Mouse (Mus musculus) stomach, embryonic 16.5 days (tissue): ENCODE results near the gene Neurl1b. TPM values are rescaled to one million over a fixed set of nuclear protein-coding genes. Genes with fewer than 3 reads are reported as not detected.
A peak's percentile ranks its signal among the peaks of the same experiment; 100 is the strongest.

ENCODE experiments used
- ATAC-seq: fragments of 200-750 bp; cut with Nextera tagmentation; 2 replicates; pipeline ENCODE4 v1.8.0; 2017; ENCODE audit warnings: moderate number of reproducible peaks, moderate TSS enrichment; ENCODE audit not compliant: insufficient read depth, low FRiP score
- H3K27ac ChIP-seq: fragments of 300-500 bp; sonication (generic); 2 replicates; pipeline ENCODE4 v1.5.1; 2014; ENCODE audit warnings: low read length
- H3K27me3 ChIP-seq: fragments of 300-500 bp; sonication (generic); 2 replicates; pipeline ENCODE4 v1.6.1; 2014; ENCODE audit warnings: low read length, control low read depth, mixed read lengths; ENCODE audit not compliant: control insufficient read depth, insufficient read depth
- H3K36me3 ChIP-seq: fragments of 300-500 bp; sonication (generic); 2 replicates; pipeline ENCODE4 v1.6.1; 2014; ENCODE audit warnings: low read length; ENCODE audit not compliant: control insufficient read depth, insufficient read depth
- H3K4me1 ChIP-seq: fragments of 300-500 bp; sonication (generic); 2 replicates; pipeline ENCODE4 v1.6.1; 2014; ENCODE audit warnings: low read length, control low read depth, mixed read lengths; ENCODE audit not compliant: control insufficient read depth, insufficient read depth
- H3K4me2 ChIP-seq: fragments of 300-500 bp; sonication (generic); 2 replicates; pipeline ENCODE4 v1.6.1; 2014; ENCODE audit warnings: low read depth, low read length, mixed read lengths
- H3K4me3 ChIP-seq: fragments of 300-500 bp; sonication (generic); replicated peaks from 2 replicates; pipeline ENCODE4 v1.5.1; 2014; ENCODE audit warnings: mild to moderate bottlenecking, low read length
- H3K9ac ChIP-seq: fragments of 300-500 bp; sonication (generic); 2 replicates; pipeline ENCODE4 v1.6.1; 2014; ENCODE audit warnings: low read length
- H3K9me3 ChIP-seq: fragments of 300-500 bp; sonication (generic); replicated peaks from 2 replicates; pipeline ENCODE4 v1.6.1; 2016; ENCODE audit warnings: low read length, control low read depth; ENCODE audit not compliant: control insufficient read depth
- WGBS: fragments of 180-500 bp; shearing (Covaris S2); extraction: QIAGEN DNeasy Blood & Tissue Kit; methylation state at CpG from one replicate; pipeline ENCODE4 v1.1.7; 2014; 5-methylcytosine and 5-hydroxymethylcytosine counted together
- polyA plus RNA-seq: library from polyadenylated mRNA; unstranded; fragments of >200 nt; fragmentation: Nextera tagmentation; extraction: Ambion mirVana; gene quantifications from 2 replicates; pipeline ENCODE4 v1.2.1, GENCODE M21; 2015

Gene Neurl1b
- polyA plus RNA-seq, 1 experiment from 2014 or later, result 2.9 TPM

DNA sequence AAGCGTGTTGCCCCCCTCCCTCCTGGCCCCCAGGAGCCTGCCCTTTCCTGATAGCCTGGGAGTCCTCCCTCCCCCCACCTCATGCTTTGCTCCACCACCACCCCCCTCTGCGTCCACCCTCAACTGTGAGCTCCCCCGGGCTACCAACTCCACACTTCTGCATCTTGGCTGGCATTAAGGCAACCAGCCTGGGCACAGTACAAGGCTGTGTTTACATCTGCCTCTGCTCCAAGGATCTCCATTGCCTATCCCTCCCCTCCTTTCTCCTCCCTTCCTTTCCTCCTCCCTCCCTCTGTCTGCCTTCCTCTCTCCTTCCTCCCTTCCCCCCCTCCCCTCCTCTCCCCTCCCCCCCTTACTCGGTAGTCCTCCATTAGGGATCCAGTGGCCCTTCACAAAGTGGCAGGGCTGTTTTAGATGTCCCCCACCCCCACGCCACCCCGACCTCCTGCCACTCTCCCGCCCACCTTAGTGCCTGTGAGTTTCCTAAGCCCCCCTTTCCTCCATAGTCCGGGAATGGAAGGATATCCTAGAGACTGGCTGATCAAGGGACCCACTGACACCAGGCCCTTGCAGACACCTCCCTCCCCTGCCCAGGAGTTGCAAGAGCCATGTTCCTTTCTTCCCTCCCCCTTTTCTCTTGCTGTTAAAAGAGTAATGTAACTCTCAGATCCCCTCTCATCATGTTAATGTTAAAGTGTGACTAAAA, 34.2 kb upstream of the Neurl1b start:
- H3K9ac ChIP-seq, result peak overlapping the region; percentile 44; the same call in 1 of the 2 replicates
- peak overlapping the region; percentile 86 for H3K27ac ChIP-seq
- peaks cover 23% of the 10 kb centered on the region for H3K4me1 ChIP-seq
- H3K4me3 ChIP-seq, result no peak overlapping the region
- no peaks in the 10 kb centered on the region for H3K36me3 ChIP-seq
- H3K27me3 ChIP-seq, result no peaks in the 10 kb centered on the region
- H3K4me2 ChIP-seq, result peak overlapping the region; percentile 37
- WGBS, result 36% methylated on average over 8 of the region's 8 CpGs
- ATAC-seq, result no peak; the same call in 1 of the 2 replicates
- no peaks in the 10 kb centered on the region for H3K9me3 ChIP-seq

DNA sequence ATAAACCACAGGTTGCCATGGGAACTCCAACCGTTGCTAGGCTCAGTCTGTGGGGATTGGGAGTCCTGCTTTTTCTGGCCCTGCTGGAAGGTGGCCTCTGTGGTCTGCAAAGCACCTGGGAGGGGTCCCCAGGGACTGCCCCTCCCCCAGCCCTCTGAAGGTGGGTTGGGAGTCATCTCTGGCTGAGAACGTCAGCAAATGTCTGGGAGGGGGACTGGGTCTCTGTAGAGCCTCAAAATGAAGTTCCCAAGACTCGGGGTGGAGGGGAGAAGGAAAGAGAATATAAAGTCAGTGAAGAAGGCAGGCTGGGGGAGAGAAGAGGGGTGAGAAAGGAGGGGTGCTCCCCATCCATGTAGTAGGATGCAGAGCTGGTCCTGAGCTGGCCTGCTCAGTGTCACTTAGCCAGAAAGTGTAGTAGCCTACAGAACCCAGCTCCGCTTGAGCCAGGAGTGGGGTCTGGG, 33.6 kb upstream of the Neurl1b start:
- H3K36me3 ChIP-seq, result no peaks in the 10 kb centered on the region
- H3K4me1 ChIP-seq, result peaks cover 23% of the 10 kb centered on the region
- H3K4me3 ChIP-seq, result no peak overlapping the region
- peak; percentile 70 for ATAC-seq
- H3K4me2 ChIP-seq, result no peak overlapping the region; the same call in 1 of the 2 replicates
- no peaks in the 10 kb centered on the region for H3K9me3 ChIP-seq
- H3K9ac ChIP-seq, result peak overlapping the region; percentile 0; the same call in 1 of the 2 replicates
- WGBS, result 24% methylated on average over 4 of the region's 4 CpGs
- peak overlapping the region; percentile 86 for H3K27ac ChIP-seq
- no peaks in the 10 kb centered on the region for H3K27me3 ChIP-seq

DNA sequence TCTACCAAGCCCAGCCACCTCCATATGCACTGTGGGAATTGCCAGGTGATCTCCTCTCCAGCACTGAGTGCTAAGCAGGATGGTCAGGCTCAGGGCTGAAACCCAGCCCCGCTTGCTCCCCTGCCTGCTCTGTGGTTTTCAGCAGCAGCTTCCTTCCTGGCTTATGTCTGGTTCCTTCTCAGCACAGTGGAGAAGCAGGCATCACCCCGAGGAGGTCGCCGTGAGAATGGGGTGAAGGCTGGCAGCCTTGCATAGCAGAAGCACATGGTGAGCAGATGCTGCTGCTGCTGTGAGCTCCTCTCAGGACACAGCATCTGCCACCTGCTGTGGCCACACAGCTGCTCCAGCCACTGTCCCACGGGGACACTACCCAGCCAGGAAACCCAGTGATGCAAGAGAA, 33.0 kb upstream of the Neurl1b start:
- Histone ChIP-seq H3K27me3 (no peaks in the 10 kb centered on the region), H3K9ac (no peak overlapping the region), H3K4me3 (no peak overlapping the region), H3K4me2 (no peak overlapping the region), H3K36me3 (no peaks in the 10 kb centered on the region), H3K4me1 (peaks cover 23% of the 10 kb centered on the region), H3K9me3 (no peaks in the 10 kb centered on the region), H3K27ac (peak overlapping the region; percentile 86)
- ATAC-seq, result no peak; the same call in 1 of the 2 replicates
- 46% methylated on average over 5 of the region's 5 CpGs for WGBS

DNA sequence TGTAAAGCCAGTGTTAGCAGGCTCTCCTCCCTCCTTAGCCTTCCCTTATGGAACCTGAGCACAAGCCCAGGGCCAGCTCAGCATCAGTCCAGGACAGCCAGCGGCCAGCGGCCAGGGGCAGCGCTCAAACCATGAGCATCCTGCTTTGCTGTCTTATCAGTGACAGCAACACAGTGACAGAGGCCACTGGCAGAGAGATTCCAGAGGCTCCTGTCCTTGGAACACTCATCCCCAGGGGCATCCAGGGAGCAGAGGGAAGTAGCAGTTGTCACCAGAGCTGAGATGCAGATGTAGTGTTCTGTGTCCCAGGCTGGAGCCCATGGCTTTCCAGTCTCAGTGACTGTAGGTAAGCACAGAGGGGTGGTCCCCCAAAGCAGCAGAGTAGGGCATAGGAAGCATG, 32.5 kb upstream of the Neurl1b start:
- no peaks in the 10 kb centered on the region for H3K36me3 ChIP-seq
- peak overlapping the region; percentile 86 for H3K27ac ChIP-seq
- no peaks in the 10 kb centered on the region for H3K27me3 ChIP-seq
- no peaks in the 10 kb centered on the region for H3K9me3 ChIP-seq
- no peak overlapping the region; the same call in 1 of the 2 replicates for H3K9ac ChIP-seq
- H3K4me1 ChIP-seq, result peaks cover 24% of the 10 kb centered on the region
- no peak overlapping the region for H3K4me2 ChIP-seq
- no peak overlapping the region for H3K4me3 ChIP-seq
- 60% methylated on average over 3 of the region's 3 CpGs for WGBS
- no peak for ATAC-seq

DNA sequence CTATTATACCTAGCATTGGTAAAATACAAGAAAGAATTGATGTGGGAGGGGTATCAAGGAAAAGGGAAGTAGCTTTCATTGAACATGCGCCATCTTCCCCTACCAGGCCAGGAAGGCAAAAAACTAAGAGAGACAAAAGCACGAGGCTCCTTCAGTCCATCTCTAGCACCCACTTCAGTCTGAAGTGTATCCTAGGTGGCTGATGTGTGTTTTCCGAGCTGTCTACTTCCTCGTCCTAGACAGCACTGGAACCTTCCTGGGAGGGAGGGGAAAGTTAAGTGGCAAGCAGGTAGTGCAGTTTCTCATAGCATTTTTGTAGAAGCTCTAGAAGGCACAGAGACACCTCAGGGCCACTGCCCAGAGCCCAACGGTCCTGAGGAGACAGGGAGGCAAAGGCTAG, 31.9 kb upstream of the Neurl1b start:
- Histone ChIP-seq H3K27me3 (no peaks in the 10 kb centered on the region), H3K9ac (no peak overlapping the region), H3K4me3 (no peak overlapping the region), H3K9me3 (no peaks in the 10 kb centered on the region), H3K27ac (no peak overlapping the region), H3K4me2 (no peak overlapping the region), H3K36me3 (no peaks in the 10 kb centered on the region), H3K4me1 (peaks cover 26% of the 10 kb centered on the region)
- no peak for ATAC-seq
- WGBS, result 66% methylated on average over 5 of the region's 5 CpGs

DNA sequence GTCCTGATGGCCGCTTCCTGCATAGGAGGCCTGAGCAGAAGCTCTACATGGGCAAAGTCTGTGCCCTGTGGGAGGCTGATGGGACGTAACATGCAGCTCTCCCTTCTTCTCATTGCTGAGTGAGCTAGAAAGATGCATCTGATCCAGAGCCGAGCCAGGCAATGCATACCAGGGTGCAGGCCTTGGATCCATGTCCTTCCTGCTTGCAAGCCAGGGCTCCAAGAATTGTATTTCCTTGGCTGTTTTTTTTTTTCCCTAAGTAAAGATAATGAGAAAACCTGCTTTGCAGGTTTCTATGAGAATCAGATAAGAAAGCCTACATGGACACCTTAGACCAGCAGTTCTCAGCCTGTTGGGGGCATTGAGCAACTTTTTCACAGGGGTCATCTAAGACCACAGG, 30.5 kb upstream of the Neurl1b start:
- Histone ChIP-seq H3K4me1 (peaks cover 26% of the 10 kb centered on the region), H3K4me3 (no peak overlapping the region), H3K27ac (peak overlapping the region; percentile 31), H3K36me3 (no peaks in the 10 kb centered on the region), H3K27me3 (no peaks in the 10 kb centered on the region), H3K9me3 (no peaks in the 10 kb centered on the region), H3K4me2 (no peak overlapping the region), H3K9ac (no peak overlapping the region)
- no peak for ATAC-seq
- 79% methylated on average over 3 of the region's 3 CpGs for WGBS

DNA sequence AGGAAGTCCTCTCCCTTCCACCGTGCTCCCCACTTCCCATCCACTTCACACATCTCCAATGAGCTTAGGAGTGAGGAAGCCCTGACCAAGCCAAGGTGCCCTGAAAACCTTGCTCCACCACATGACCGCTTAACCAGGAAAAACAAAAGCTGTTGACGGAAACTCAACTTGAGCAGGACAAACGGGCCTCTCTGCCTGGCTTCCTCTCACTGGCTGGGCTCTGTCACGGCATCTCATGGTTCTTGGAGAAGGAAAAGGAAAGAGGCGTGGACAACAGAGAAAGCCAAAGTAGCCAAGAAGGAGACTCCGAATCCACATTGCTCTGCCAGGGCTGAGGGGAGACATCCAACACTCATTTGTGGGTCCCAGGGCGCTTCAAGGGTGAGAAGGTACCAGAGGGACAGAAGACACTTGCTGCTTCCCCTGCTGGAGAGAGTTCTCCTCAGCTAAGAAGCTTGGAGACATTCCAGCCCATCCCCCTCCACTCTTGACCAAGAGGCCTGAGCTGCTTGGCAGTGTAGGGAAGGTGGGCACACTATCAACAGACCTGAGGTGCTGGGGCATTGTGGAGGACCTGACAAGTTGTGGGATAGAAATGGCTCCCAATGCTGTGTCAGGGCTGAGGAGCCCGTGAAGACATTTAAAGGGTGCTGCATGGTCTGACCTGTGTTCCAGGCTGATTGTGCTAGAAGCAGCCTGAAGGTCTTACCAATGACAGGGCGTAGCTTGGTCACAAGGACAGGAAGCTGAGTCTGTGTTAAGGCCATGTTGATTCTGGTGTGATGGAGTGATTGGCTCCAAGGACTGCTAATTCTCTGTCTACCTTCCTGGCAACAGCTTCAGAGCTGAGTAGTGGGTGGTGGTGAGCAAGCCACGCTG, 29.1 kb upstream of the Neurl1b start:
- Histone ChIP-seq H3K27me3 (no peaks in the 10 kb centered on the region), H3K4me2 (no peak overlapping the region), H3K36me3 (no peaks in the 10 kb centered on the region), H3K9ac (no peak overlapping the region), H3K4me3 (no peak overlapping the region), H3K4me1 (peaks cover 26% of the 10 kb centered on the region), H3K9me3 (no peaks in the 10 kb centered on the region), H3K27ac (peak overlapping the region; percentile 71)
- 85% methylated on average over 11 of the region's 11 CpGs for WGBS
- no peak for ATAC-seq

DNA sequence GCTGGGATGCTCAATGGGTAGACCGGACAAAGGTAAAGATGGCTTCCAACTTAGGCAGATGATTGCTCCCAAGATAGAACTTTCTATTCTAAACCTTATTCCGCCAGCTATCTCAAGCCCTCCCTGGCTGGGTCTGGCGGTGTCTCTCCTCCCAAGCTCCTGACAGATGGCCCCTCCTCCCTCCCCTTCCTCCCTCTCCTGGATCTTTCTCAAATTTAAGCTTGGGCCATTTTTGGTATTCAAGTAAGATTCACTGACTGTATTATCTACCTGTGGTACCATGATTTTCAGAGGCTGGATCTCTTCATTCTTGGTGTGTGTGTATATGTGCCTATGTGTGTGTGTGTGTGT, 28.5 kb upstream of the Neurl1b start:
- Histone ChIP-seq H3K4me2 (no peak overlapping the region), H3K9ac (no peak overlapping the region), H3K4me3 (no peak overlapping the region), H3K9me3 (no peaks in the 10 kb centered on the region), H3K27me3 (no peaks in the 10 kb centered on the region), H3K4me1 (peaks cover 21% of the 10 kb centered on the region), H3K27ac (peak overlapping the region; percentile 71; the same call in 1 of the 2 replicates), H3K36me3 (no peaks in the 10 kb centered on the region)
- 91% methylated on average over 3 of the region's 3 CpGs for WGBS
- no peak for ATAC-seq

DNA sequence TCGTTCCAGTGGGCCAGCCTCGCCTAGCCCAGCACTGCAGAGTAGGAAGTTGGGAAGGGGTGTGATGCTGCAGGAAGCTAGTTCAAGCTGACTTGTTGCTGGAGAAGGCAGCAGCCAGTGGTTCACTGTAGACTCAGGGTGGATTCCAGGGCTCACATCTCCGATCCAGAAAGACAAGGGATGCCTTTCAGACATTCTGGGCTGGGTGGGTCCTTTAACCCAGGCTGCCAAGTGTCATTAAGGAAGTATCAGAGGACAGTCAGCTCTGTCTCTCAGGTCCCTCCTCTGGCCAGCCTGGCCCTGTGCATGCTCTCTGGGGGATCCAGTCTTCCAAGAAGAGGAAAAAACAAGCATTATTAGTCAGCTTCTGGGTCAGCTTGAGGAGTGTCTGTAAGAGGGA, 26.5 kb upstream of the Neurl1b start:
- Histone ChIP-seq H3K27ac (no peak overlapping the region), H3K4me2 (no peak overlapping the region), H3K9ac (no peak overlapping the region), H3K36me3 (no peaks in the 10 kb centered on the region), H3K27me3 (no peaks in the 10 kb centered on the region), H3K4me3 (no peak overlapping the region), H3K9me3 (no peaks in the 10 kb centered on the region), H3K4me1 (0 out of 2 replicates have a peak, but pooled peaks cover 8% of the 10 kb centered on the region)
- no peak for ATAC-seq
- WGBS, result 73% methylated on average over 3 of the region's 3 CpGs
